27 mouse cellular contexts compared by ENCODE assay signal in genomic region chr14:61226151-61226550, GRCm38 (mm10). TPM values are rescaled to one million over a fixed set of nuclear protein-coding genes. Genes with fewer than 3 reads are reported as not detected.
DNase-seq lines count a peak whose midpoint lies in the region; ATAC-seq and TF ChIP-seq lines count a peak whose summit lies in the region.
"Had no signal": no experiment of that assay in that cellular context is flagged by ENCODE, and none has a peak within 500 bp of the region (broad histone marks: within the 10 kb centered on the region; RNA-seq: fewer than 3 reads in every experiment).

No protein-coding gene starts in this region.

- no peaks in the 10 kb centered on the region for H3K9me3 ChIP-seq in CH12.LX (replicated peaks; ENCODE audit: low read length)
- no peaks in the 10 kb centered on the region for H3K9me3 ChIP-seq in ES-E14 (ENCODE audit: control insufficient read depth, insufficient read depth, low read depth, low read length)
- no peaks in the 10 kb centered on the region for H3K9me3 ChIP-seq in liver, embryonic 11.5 days (ENCODE audit: control insufficient read depth, low read length)
- H3K9me3 ChIP-seq in forebrain, embryonic 13.5 days (replicated peaks), result no peaks in the 10 kb centered on the region
- H3K9me3 ChIP-seq: embryonic facial prominence, embryonic 13.5 days; embryonic facial prominence, embryonic 15.5 days; forebrain, embryonic 10.5 days; forebrain, embryonic 12.5 days; forebrain, embryonic 15.5 days had no signal

- no peak for TF ChIP-seq RAD21 in CH12.LX (IDR thresholded peaks at IDR 0.05; ENCODE audit: low read depth, low read length)

- no peak for TF ChIP-seq CTCF in CH12.LX (conservative IDR thresholded peaks at IDR 0.05 in 1 of 2, IDR thresholded peaks at IDR 0.05 in 1 of 2; ENCODE audit: low read depth in 2 of 2, low read length in 2 of 2)

- DNase-seq in A20 (ENCODE audit: low read depth, low spot score) (peak; percentile 21), CH12.LX (ENCODE audit: extremely low read depth) (peak; percentile 22), ES-E14 (ENCODE audit: low read depth, low spot score) (peak; percentile 3), R1 (ENCODE audit: low read depth, low spot score) (peak; percentile 53)
- DNase-seq in liver, embryonic 11.5 days (ENCODE audit: low spot score), result no peak
- DNase-seq in frontal cortex, postnatal 10 days (ENCODE audit: low spot score in 2 of 2), result no peak
- no peak for DNase-seq in right cerebral cortex, adult 18-20 months
- DNase-seq: adrenal gland, adult 8-10 months; adrenal gland, postnatal 14 days; adrenal gland, postnatal 36 days; cerebellum, adult 11-12 months; cerebellum, adult 2 months; cerebellum, adult 9-10 months; cerebellum, postnatal 10 days; cerebellum, postnatal 36 days; embryo, embryonic 11 days; forebrain, postnatal 0 days had no signal

- H3K4me3 ChIP-seq in CH12.LX (replicated peaks in 1 of 3; ENCODE audit: low read depth in 2 of 3, low read length in 2 of 3, poor library complexity in 1 of 3) (no peak overlapping the region), ES-E14 (ENCODE audit: insufficient read depth in 1 of 2, low read depth in 1 of 2, low read length in 2 of 2, poor library complexity in 1 of 2, severe bottlenecking in 1 of 2) (no peak overlapping the region)
- H3K4me3 ChIP-seq in liver, embryonic 11.5 days (ENCODE audit: low read depth, low read length), result no peak overlapping the region
- no peak overlapping the region for H3K4me3 ChIP-seq in forebrain, embryonic 13.5 days
- H3K4me3 ChIP-seq: embryonic facial prominence, embryonic 13.5 days; embryonic facial prominence, embryonic 15.5 days; erythroblast, embryonic 14.5 days; forebrain, embryonic 10.5 days; forebrain, embryonic 12.5 days; forebrain, embryonic 15.5 days had no signal

- TF ChIP-seq POLR2A in CH12.LX (IDR thresholded peaks at IDR 0.05; ENCODE audit: low read depth, low read length), result no peak

- 71% methylated on average over 1 of the region's 1 CpGs for WGBS in liver, embryonic 11.5 days
- 63% methylated on average over 1 of the region's 1 CpGs for WGBS in forebrain, embryonic 13.5 days

- TF ChIP-seq EP300 in CH12.LX (IDR thresholded peaks at IDR 0.05; ENCODE audit: low read length), result no peak

- H3K4me2 ChIP-seq in CH12.LX (ENCODE audit: insufficient read depth, low read depth, poor library complexity, severe bottlenecking), result no peak overlapping the region
- H3K4me2 ChIP-seq in liver, embryonic 11.5 days, result no peak overlapping the region
- no peak overlapping the region for H3K4me2 ChIP-seq in forebrain, embryonic 13.5 days
- H3K4me2 ChIP-seq: embryonic facial prominence, embryonic 13.5 days; embryonic facial prominence, embryonic 15.5 days; forebrain, embryonic 12.5 days; forebrain, embryonic 15.5 days had no signal

- dilution Hi-C loops in CH12.LX (cut with MboI; ENCODE audit: extremely low pct_ligation_motif_present, extremely low pct_unique_long_range_greater_than_20kb, low sequenced_read_pairs), result no loop called here

- peaks cover 0 to 2% of the 10 kb centered on the region in 2 experiments; a peak in 1 of 4 replicates for H3K4me1 ChIP-seq in CH12.LX (ENCODE audit: control insufficient read depth in 1 of 2, insufficient read depth in 2 of 2)
- no peaks in the 10 kb centered on the region for H3K4me1 ChIP-seq in ES-E14 (ENCODE audit: control insufficient read depth in 2 of 2, insufficient read depth in 2 of 2, low read length in 2 of 2, poor library complexity in 1 of 2)
- H3K4me1 ChIP-seq in liver, embryonic 11.5 days (replicated peaks; ENCODE audit: control insufficient read depth, insufficient read depth, low read length), result peaks cover 15% of the 10 kb centered on the region
- peaks cover 10% of the 10 kb centered on the region for H3K4me1 ChIP-seq in forebrain, embryonic 13.5 days

- no peaks in the 10 kb centered on the region for H3K27me3 ChIP-seq in CH12.LX (replicated peaks)
- no peaks in the 10 kb centered on the region for H3K27me3 ChIP-seq in liver, embryonic 11.5 days (replicated peaks; ENCODE audit: control insufficient read depth, insufficient read depth, low read length)
- no peaks in the 10 kb centered on the region for H3K27me3 ChIP-seq in forebrain, embryonic 13.5 days
- H3K27me3 ChIP-seq: embryonic facial prominence, embryonic 13.5 days; embryonic facial prominence, embryonic 15.5 days; forebrain, embryonic 12.5 days; forebrain, embryonic 15.5 days had no signal

- H3K9ac ChIP-seq in CH12.LX (ENCODE audit: insufficient read depth, low read depth) (no peak overlapping the region), ES-E14 (ENCODE audit: insufficient read depth, low read depth, low read length, poor library complexity, severe bottlenecking) (no peak overlapping the region)
- no peak overlapping the region for H3K9ac ChIP-seq in liver, embryonic 11.5 days (ENCODE audit: low read depth, low read length)
- H3K9ac ChIP-seq in forebrain, embryonic 13.5 days, result no peak overlapping the region
- H3K9ac ChIP-seq: embryonic facial prominence, embryonic 13.5 days; embryonic facial prominence, embryonic 15.5 days; forebrain, embryonic 12.5 days; forebrain, embryonic 15.5 days; forebrain, postnatal 0 days had no signal

- H3K36me3 ChIP-seq in CH12.LX (replicated peaks in 1 of 2; ENCODE audit: control insufficient read depth in 1 of 2, insufficient read depth in 1 of 2, low read length in 1 of 2) (no peaks in the 10 kb centered on the region), ES-E14 (ENCODE audit: control insufficient read depth, insufficient read depth, low read length, poor library complexity, severe bottlenecking) (no peaks in the 10 kb centered on the region)
- no peaks in the 10 kb centered on the region for H3K36me3 ChIP-seq in liver, embryonic 11.5 days (ENCODE audit: control insufficient read depth, insufficient read depth, low read length)
- H3K36me3 ChIP-seq in forebrain, embryonic 13.5 days (ENCODE audit: poor library complexity, severe bottlenecking), result no peaks in the 10 kb centered on the region
- H3K36me3 ChIP-seq: embryonic facial prominence, embryonic 13.5 days; embryonic facial prominence, embryonic 15.5 days; forebrain, embryonic 10.5 days; forebrain, embryonic 12.5 days; forebrain, embryonic 15.5 days had no signal

- ATAC-seq in liver, embryonic 11.5 days (replicated peaks; ENCODE audit: low FRiP score), result no peak
- no peak for ATAC-seq in forebrain, embryonic 13.5 days
- ATAC-seq: activated CD4-positive, CD25-positive, alpha-beta regulatory T cell, adult 4 months; CD4-positive, CD25-positive, alpha-beta regulatory T cell, adult 4 months; forebrain, embryonic 15.5 days; forebrain, postnatal 0 days; Patski had no signal

- in situ Hi-C loops in CH12.LX (cut with MboI; ENCODE audit: low pct_ligation_motif_present, low pct_unique_long_range_greater_than_20kb, low sequenced_read_pairs) (no loop called here), ES-E14 (cut with MboI; ENCODE audit: low sequenced_read_pairs in 2 of 2, unreplicated experiment in 2 of 2) (no loop called here)

- no peaks in the 10 kb centered on the region for H3K79me2 ChIP-seq in CH12.LX (replicated peaks; ENCODE audit: control insufficient read depth, extremely low read depth, insufficient read depth, poor library complexity, severe bottlenecking)

- H3K27ac ChIP-seq in CH12.LX (ENCODE audit: insufficient read depth, low read depth) (no peak overlapping the region), ES-E14 (ENCODE audit: insufficient read depth, low read depth, low read length, poor library complexity, severe bottlenecking) (no peak overlapping the region)
- H3K27ac ChIP-seq in liver, embryonic 11.5 days (ENCODE audit: low read depth, low read length), result no peak overlapping the region
- H3K27ac ChIP-seq in forebrain, embryonic 13.5 days, result no peak overlapping the region
- H3K27ac ChIP-seq: embryonic facial prominence, embryonic 13.5 days; embryonic facial prominence, embryonic 15.5 days; forebrain, embryonic 10.5 days; forebrain, embryonic 12.5 days; forebrain, embryonic 15.5 days had no signal

TF ChIP-seq in CH12.LX, 34 proteins besides CTCF, POLR2A, EP300 and RAD21:
- no peak for TF ChIP-seq NELFE (IDR thresholded peaks at IDR 0.05; ENCODE audit: low read depth, low read length)
- TF ChIP-seq MAZ (IDR thresholded peaks at IDR 0.05; ENCODE audit: low read depth, low read length), result no peak
- no peak for TF ChIP-seq ZC3H11A (IDR thresholded peaks at IDR 0.05; ENCODE audit: low read depth, low read length)
- TF ChIP-seq SIN3A (IDR thresholded peaks at IDR 0.05; ENCODE audit: low read length), result no peak
- no peak for TF ChIP-seq MEF2A (IDR thresholded peaks at IDR 0.05; ENCODE audit: borderline replicate concordance, low read depth, low read length)
- TF ChIP-seq BHLHE40 (IDR thresholded peaks at IDR 0.05; ENCODE audit: low read depth, low read length), result no peak
- TF ChIP-seq PAX5 (IDR thresholded peaks at IDR 0.05; ENCODE audit: low read length), result no peak
- no peak for TF ChIP-seq CHD2 (IDR thresholded peaks at IDR 0.05; ENCODE audit: low read length)
- TF ChIP-seq KAT2A (IDR thresholded peaks at IDR 0.05; ENCODE audit: insufficient replicate concordance, low read length), result no peak
- TF ChIP-seq USF2 (conservative IDR thresholded peaks at IDR 0.05; ENCODE audit: low read depth, low read length), result no peak

TF ChIP-seq in ES-E14, 5 proteins besides CTCF, POLR2A, EP300 and RAD21:
- no peak for TF ChIP-seq ZC3H11A (IDR thresholded peaks at IDR 0.05; ENCODE audit: borderline replicate concordance, low read depth, low read length)

RNA-seq across cellular contexts. Expression of gene Sgcg, which starts 32.1 kb away (rescaled TPM):
- total RNA-seq in CH12.LX (2012; rRNA removed) (not detected in 2 replicates), CH12.LX (2014; rRNA removed) (not detected in 2 replicates), ES-E14 (2012; rRNA removed) (0.13 TPM in 1 of 2 replicates, not detected in the other)
- polyA plus RNA-seq in CH12.LX (2012; ENCODE audit: insufficient read length, low read depth), result not detected in 2 replicates
- polyA plus RNA-seq in liver, embryonic 11.5 days (2014; fragmentation: Nextera tagmentation; extraction: Ambion mirVana), result 0.16 TPM in 1 of 2 replicates, not detected in the other
- polyA plus RNA-seq in forebrain, embryonic 13.5 days (2015; fragmentation: Nextera tagmentation; extraction: Ambion mirVana), result 0.20 TPM in 1 of 2 replicates, not detected in the other
- polyA plus RNA-seq: activated CD4-positive, CD25-positive, alpha-beta regulatory T cell, adult 4 months; CD4-positive, CD25-positive, alpha-beta regulatory T cell, adult 4 months; erythroblast, embryonic 14.5 days; forebrain, embryonic 10.5 days; Patski had no signal

Comparison
In these comparisons a context has a peak if more than half of its experiments do, and no peak if none do; other contexts are left out.
1. DNase-seq: peak in A20 (single experiment), CH12.LX (single experiment), ES-E14 (single experiment) and R1 (single experiment); none in liver, embryonic 11.5 days (single experiment), frontal cortex, postnatal 10 days (0 of 2) and right cerebral cortex, adult 18-20 months (single experiment).